Mouse (Mus musculus): ENCODE data around the gene Usp54. TPM values are rescaled to one million over a fixed set of nuclear protein-coding genes. Genes with fewer than 3 reads are reported as not detected.

The Usp54 gene
- polyA plus RNA-seq, 3 experiments from 2014 or later = 1.6 to 2.6 (median 1.7) TPM

DNA sequence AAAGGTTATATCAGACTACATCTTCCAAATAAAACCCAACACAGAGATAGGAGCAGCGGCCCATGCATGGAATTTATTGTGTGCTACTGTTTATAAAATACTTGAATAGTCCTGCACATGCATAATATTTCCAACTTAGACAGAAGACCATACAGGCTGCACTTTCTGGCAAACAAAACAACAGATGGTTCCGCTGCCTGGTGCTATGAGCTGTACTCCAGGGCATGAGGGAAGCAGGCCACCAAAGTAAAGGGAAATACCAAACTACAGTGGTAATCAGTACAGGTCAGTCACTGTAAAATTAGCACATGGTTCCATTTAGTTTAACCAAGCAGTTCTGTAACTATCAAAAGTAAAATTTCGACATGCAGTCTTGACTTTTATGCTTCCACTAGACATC is 140.9 kb downstream of the Usp54 start:
- ATAC-seq = no peak

Other genes starting within 250 kb of the Usp54 start
- 100 to 1,000 TPM; 110 to 131 (median 112) TPM for gene Mrps16, start 247.4 kb downstream of the Usp54 start, polyA plus RNA-seq (2017; shearing (Covaris generic))
- not detected for gene Cfap70, start 188.8 kb downstream of the Usp54 start, polyA plus RNA-seq (2017; shearing (Covaris generic))
- gene Anxa7, start 160.9 kb downstream of the Usp54 start, polyA plus RNA-seq (2017; shearing (Covaris generic)) = 10 to 100 TPM; 63.4 to 98.4 (median 72.4) TPM
- gene Mss51, start 144.2 kb downstream of the Usp54 start, polyA plus RNA-seq (2017; shearing (Covaris generic)) = 1 to 10 TPM; 1.0 to 3.2 (median 1.9) TPM
- 10 to 100 TPM; 26.8 to 45.7 (median 42.5) TPM for gene Ppp3cb, start 94.5 kb downstream of the Usp54 start, polyA plus RNA-seq (2017; shearing (Covaris generic))
- gene Myoz1, start 15.5 kb upstream of the Usp54 start, polyA plus RNA-seq (2017; shearing (Covaris generic)) = not detected
- gene Synpo2l, start 27.3 kb upstream of the Usp54 start, polyA plus RNA-seq (2017; shearing (Covaris generic)) = not detected
- 100 to 1,000 TPM in 2 of 3 experiments, 10 to 100 TPM in 1; 99.7 to 119 (median 115) TPM for gene Sec24c, start 33.2 kb upstream of the Usp54 start, polyA plus RNA-seq (2017; shearing (Covaris generic))
- 1 to 10 TPM; 4.9 to 6.5 (median 6.3) TPM for gene Fut11, start 53.9 kb upstream of the Usp54 start, polyA plus RNA-seq (2017; shearing (Covaris generic))
- gene Chchd1, start 61.9 kb upstream of the Usp54 start, polyA plus RNA-seq (2017; shearing (Covaris generic)) = 100 to 1,000 TPM; 136 to 163 (median 137) TPM
- 10 to 100 TPM; 16.0 to 25.9 (median 24.3) TPM for gene Zswim8, start 66.5 kb upstream of the Usp54 start, polyA plus RNA-seq (2017; shearing (Covaris generic))
- 10 to 100 TPM in 2 of 3 experiments, 1 to 10 TPM in 1; 7.4 to 14.6 (median 12.3) TPM for gene Ndst2, start 93.5 kb upstream of the Usp54 start, polyA plus RNA-seq (2017; shearing (Covaris generic))
- gene Camk2g, start 153.0 kb upstream of the Usp54 start, polyA plus RNA-seq (2017; shearing (Covaris generic)) = 10 to 100 TPM; 30.7 to 50.9 (median 31.6) TPM
- under 1 TPM in 1 of 3 experiments, not detected in 2; 0.41 TPM for gene Plau, start 195.6 kb upstream of the Usp54 start, polyA plus RNA-seq (2017; shearing (Covaris generic))